Mouse (Mus musculus) embryo, embryonic 9.5 days (tissue): Measurements from ENCODE around the gene Napa.

Experiments used
- DNase-seq: peaks from one replicate; pipeline ENCODE4 v3.0.0-alpha.2; 2017; ENCODE audit errors: extremely low spot score

Napa gene

GRCm38 (mm10) chr7:16098021-16099017 is at the start of gene Napa:
TSS of gene Napa (plus strand) at chr7:16098458.
- DNase-seq: peak; percentile 98

GRCm38 (mm10) chr7:16048675-16049575 is 49.3 kb upstream of the Napa start:
- DNase-seq: no peak

GRCm38 (mm10) chr7:16049576-16049915 is 48.7 kb upstream of the Napa start:
- no peak for DNase-seq

DNA sequence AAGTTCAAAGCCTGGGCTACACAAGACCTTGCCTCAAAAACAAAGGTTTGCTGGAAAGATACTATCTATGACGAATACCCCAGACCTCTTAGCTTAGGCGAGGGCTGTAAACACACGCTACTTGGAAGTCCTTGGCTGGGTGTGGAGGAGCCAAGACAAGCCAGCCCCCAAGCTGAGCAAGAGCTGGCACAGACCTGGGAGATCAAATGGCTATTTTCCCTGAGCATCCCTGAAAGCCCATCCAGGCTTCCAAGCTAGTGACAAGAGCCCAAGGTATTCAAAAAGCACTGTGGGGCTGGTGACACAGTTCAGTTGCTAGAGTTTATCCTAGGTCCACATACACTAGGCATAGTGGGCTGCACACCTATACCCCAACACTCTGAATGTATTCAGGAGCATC is 47.7 kb upstream of the Napa start:
- no peak for DNase-seq

- DNase-seq: peak; percentile 81
Measured at GRCm38 (mm10) chr7:16051883-16052595, 46.2 kb upstream of the Napa start.

GRCm38 (mm10) chr7:16052684-16053083 is 45.6 kb upstream of the Napa start:
- peak; percentile 96 for DNase-seq

GRCm38 (mm10) chr7:16053105-16053504 is 45.2 kb upstream of the Napa start:
- DNase-seq: no peak

DNA sequence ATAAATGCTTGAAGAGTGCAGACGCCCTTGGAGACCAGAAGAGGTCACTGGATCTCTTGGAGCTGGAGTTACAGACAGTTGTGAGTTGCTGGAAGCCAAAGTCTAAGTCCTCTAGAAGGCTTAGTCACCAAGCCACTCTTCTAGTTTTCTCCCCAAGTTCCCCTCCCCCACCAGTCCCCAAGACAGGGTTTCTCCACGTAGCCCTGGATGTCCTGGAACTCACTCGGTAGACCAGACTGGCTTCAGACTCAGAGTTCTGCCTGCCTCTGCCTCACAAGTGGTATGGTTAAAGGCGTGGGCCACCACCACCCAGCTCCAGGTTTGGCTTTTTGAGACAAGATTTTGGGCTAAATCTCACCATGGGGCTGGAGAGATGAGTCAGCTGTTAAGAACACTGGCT is 43.3 kb upstream of the Napa start:
- DNase-seq: no peak

GRCm38 (mm10) chr7:16055665-16056064 is 42.6 kb upstream of the Napa start:
- no peak for DNase-seq

GRCm38 (mm10) chr7:16056459-16057135 is 41.7 kb upstream of the Napa start:
- no peak for DNase-seq

GRCm38 (mm10) chr7:16057136-16057534 is 41.1 kb upstream of the Napa start:
- no peak for DNase-seq

DNA sequence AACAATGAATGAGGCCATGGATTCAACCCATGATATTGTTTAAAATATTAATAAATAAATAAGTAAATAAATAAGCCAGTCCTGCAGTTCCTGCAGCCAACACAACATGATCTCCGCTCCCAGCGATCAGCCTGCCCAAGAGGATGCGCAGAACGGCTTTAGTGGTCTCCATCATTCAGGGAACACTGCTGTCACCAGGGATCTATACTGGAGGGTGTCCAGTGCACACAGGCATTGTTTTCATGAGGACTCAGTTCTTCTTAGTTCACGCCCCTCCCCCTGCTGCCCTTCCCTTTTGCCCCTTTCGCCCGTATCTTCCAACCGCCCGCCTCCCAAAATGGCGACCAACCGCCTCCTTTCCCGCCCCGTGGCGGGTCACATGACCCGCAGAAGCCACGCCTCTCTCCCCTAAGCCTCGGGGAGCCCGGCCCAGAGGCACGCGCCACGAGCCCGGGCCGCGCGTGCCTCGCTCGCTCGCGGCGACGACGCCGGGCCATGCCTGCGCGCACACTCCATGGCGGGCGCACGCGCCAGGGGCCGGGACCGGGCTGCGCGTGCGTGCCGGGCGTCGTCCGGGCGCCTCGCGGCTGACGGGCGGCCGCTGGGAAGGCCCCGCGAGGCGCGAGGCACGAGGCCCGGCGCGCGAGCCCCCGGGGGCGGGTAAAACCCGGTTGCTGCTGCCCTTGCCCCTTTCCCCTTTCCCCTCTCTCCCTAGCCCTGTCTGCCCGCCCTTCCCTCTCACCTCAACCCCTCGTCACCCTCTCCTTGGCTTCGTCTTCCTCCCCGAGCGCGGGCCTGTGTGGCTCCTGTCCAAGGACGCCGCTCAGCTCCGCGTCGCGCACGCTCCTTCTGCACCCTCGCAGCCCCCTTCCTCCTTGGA is 36.8 kb upstream of the Napa start, which contains the start of gene Zfp541:
Gene Zfp541 (plus strand): TSS at position 596 of the 880 bp plus-strand sequence.
- no peak for DNase-seq

DNA sequence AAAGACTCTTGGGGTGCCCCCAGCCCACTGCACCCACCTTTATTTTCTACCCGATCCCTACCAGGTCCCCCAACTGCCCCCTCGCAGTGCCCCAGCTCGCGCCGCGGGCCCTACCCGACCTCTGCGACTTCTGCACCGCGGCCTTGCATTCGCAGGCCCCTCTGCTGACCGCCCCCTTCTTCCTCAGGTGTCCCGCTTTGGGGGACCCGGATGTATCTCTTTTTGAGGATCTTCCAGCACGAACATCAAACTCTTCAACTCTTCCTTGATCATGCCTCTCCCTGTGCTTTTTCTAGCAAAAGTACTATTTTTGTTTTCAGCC is 36.2 kb upstream of the Napa start:
- DNase-seq: no peak

GRCm38 (mm10) chr7:16063490-16063889 is 34.8 kb upstream of the Napa start:
- DNase-seq: no peak

DNA sequence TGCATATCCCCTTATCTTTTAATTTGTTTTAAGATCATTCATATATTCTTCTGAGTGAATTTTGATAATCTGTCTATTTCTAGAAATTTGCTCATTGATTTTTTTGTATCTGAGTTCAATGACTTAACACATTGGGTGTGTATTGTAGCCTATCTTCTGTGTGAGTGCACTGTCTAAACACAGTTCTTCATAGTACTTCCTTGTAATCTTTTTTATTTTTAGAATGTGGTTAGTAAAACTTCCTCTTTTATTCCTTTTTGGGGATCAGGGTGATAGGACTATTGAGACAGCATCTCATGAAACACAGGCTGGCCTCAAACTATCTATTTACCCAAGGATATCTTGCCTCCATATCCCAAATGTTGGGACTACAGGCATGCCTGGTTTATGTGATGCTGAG is 27.4 kb upstream of the Napa start:
- no peak for DNase-seq

DNA sequence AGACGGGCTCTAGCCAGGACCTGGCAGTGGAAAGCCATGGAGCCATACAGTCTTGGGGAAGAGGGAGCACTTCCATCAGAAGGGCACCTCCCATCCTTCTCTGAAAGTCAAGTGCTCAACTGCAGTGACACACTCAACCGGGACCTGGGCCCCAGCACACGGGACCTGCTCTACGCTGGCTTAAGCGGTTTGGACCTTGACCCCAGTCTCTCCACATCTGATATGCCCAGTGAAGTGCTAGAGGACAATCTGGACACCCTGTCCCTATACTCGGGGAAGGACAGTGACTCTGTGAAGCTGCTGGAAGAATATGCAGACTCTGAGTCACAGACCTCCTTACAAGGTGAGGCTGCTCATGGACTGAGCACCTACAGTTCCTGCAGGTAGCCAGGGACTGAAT is 26.4 kb upstream of the Napa start:
- no peak for DNase-seq

DNA sequence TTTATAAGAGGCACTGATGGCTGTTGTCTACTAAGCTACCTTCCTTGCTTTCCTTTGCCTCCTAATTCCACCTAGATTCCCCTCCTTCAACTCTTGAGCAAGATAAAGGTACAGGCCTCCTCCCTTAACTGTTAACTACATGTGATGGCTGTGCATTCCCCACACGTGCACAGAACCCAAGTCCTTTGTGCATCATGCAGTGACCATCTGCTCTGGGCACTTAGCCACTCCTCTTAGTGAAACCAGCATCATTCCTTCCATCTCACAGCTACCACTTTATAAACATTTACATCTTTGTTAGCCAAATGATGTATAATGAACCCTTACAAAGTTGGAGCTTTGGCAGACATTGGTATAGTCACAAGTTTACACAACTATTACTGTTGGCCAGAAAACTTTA is 18.3 kb upstream of the Napa start:
- no peak for DNase-seq

DNA sequence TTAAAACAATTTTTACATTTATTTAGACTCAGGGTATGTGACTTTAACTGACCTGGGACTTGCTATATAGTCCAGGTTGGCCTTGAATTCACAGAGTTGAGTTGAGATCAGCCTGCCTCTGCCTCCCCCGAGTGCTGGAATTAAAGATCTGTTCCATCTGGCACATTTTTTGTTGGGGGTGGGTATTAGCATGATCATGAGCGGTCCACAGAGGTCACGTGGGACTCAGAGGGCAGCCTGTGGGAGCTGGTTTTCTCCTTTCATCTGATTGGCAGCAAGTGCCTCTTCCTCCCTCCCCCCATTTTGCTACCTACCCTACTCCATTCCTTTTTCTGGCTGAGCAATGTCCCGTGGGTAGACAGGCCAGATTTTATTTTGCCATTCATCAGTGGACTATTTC is 17.7 kb upstream of the Napa start:
- DNase-seq: no peak

DNA sequence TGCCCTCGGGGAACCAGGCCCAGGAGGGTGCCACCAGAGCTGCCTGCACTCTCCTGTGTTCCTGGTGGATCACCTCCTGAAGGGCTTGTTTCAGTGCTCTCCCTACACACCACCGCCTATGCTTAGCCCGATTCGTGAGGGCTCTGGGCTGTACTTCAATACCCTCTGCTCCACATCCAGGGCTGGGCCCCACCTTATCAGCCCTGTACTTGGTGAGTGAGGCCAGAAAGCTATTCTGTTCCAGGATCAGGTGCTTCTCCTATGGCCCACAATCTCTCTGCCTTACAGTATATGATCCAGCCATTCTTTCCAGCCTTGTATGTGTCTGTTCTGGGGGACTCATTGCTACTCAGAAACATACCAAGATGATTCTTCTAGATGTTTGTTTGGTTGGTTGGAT is 14.9 kb upstream of the Napa start:
- no peak for DNase-seq

GRCm38 (mm10) chr7:16087587-16087986 is 10.7 kb upstream of the Napa start:
- DNase-seq: no peak
